Mouse (Mus musculus) ES-Bruce4 (cell line): ENCODE results near the gene Plvap. TPM values are rescaled to one million over a fixed set of nuclear protein-coding genes. Genes with fewer than 3 reads are reported as not detected.

Experiments used
- H3K27ac ChIP-seq: 2 replicates; pipeline ENCODE4 v1.5.1; 2012; ENCODE audit warnings: low read length, inconsistent platforms; ENCODE audit not compliant: insufficient read depth
- H3K27me3 ChIP-seq: 2 replicates; pipeline ENCODE4 v1.6.1; 2012; ENCODE audit warnings: mild to moderate bottlenecking, low read length, inconsistent platforms; ENCODE audit not compliant: control insufficient read depth, poor library complexity, insufficient read depth, severe bottlenecking
- H3K36me3 ChIP-seq: 2 replicates; pipeline ENCODE4 v1.6.1; 2012; ENCODE audit warnings: inconsistent platforms, mild to moderate bottlenecking, low read length, moderate library complexity; ENCODE audit not compliant: control insufficient read depth, poor library complexity, insufficient read depth, severe bottlenecking
- H3K4me1 ChIP-seq: one replicate; pipeline ENCODE4 v1.8.1; 2011; ENCODE audit warnings: low read length; ENCODE audit not compliant: control insufficient read depth, insufficient read depth
- H3K4me3 ChIP-seq: 2 replicates; pipeline ENCODE4 v1.5.1; 2011; ENCODE audit warnings: low read depth, mild to moderate bottlenecking, low read length
- H3K9ac ChIP-seq: 2 replicates; pipeline ENCODE4 v1.6.1; 2012; ENCODE audit warnings: low read depth, mild to moderate bottlenecking, inconsistent platforms; ENCODE audit not compliant: poor library complexity, severe bottlenecking
- H3K9me3 ChIP-seq: replicated peaks from 2 replicates; pipeline ENCODE4 v1.6.1; 2012; ENCODE audit warnings: mild to moderate bottlenecking, low read length, inconsistent platforms; ENCODE audit not compliant: control insufficient read depth, poor library complexity, insufficient read depth, severe bottlenecking
- CTCF ChIP-seq: IDR thresholded peaks from one replicate; pipeline ENCODE4 v1.8.1; 2011; ENCODE audit warnings: low read depth, low read length
- EP300 ChIP-seq: IDR thresholded peaks from 2 replicates; pipeline ENCODE4 v1.6.1; 2011; ENCODE audit warnings: low read depth, low read length; ENCODE audit not compliant: insufficient read depth
- POLR2A ChIP-seq: IDR thresholded peaks from one replicate; pipeline ENCODE4 v1.8.1; 2011; ENCODE audit warnings: low read length; ENCODE audit not compliant: insufficient read depth
- polyA plus RNA-seq: library from polyadenylated mRNA; stranded (reverse); fragments of >200 nt; gene quantifications from 2 replicates; pipeline ENCODE4 v1.2.4, GENCODE M21; 2011; ENCODE audit warnings: low read depth; ENCODE audit not compliant: missing spikeins, insufficient read depth, insufficient read length

Gene Plvap
- polyA plus RNA-seq, 1 experiment: 4.4 TPM

DNA sequence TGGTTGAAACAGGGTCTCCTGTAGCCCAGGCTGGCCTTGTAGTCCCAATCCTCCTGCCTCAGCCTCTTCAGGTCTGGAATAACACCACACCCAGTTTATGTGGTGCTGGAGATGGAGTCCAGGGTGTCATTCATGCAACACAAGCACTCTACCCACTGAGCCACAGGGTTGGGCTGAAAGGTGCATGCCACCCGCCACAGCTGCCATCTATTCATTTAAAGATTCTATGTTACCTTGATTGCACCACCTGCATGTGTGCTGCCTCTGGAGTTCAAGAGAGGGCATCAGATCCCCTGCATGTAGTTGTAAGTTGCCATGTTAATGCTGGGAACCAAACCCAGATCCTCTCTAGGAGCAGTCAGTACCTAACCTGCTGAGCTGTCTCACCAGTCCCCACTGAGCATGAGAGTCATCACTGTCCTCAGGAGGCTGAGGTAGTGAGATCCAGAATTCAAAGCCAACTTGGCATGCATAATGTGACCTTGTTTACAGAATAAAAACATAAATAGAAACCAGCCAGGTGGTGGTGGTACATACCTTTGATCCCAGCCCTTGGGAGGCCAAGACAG lies 14.4 kb downstream of the Plvap start:
- H3K4me3 ChIP-seq: no peak overlapping the region
- TF ChIP-seq POLR2A: no peak
- H3K36me3 ChIP-seq: peaks cover 18% of the 10 kb centered on the region
- no peak overlapping the region for H3K9ac ChIP-seq
- peak overlapping the region; percentile 34; the same call in 1 of the 2 replicates for H3K27ac ChIP-seq
- H3K4me1 ChIP-seq: peaks cover 8% of the 10 kb centered on the region
- H3K27me3 ChIP-seq: no peaks in the 10 kb centered on the region
- no peaks in the 10 kb centered on the region for H3K9me3 ChIP-seq

GRCm38 (mm10) chr8:71496481-71496880 lies 15.1 kb downstream of the Plvap start:
- Histone ChIP-seq H3K9ac (peak overlapping the region; percentile 15; the same call in 1 of the 2 replicates), H3K4me1 (peaks cover 8% of the 10 kb centered on the region), H3K4me3 (no peak overlapping the region), H3K27ac (0 out of 2 replicates have a peak overlapping the region, but pooled peaks have one; percentile 17), H3K36me3 (peaks cover 22% of the 10 kb centered on the region), H3K9me3 (no peaks in the 10 kb centered on the region), H3K27me3 (no peaks in the 10 kb centered on the region)
- TF ChIP-seq POLR2A (no peak), EP300 (no peak), CTCF (peak; percentile 13)

DNA sequence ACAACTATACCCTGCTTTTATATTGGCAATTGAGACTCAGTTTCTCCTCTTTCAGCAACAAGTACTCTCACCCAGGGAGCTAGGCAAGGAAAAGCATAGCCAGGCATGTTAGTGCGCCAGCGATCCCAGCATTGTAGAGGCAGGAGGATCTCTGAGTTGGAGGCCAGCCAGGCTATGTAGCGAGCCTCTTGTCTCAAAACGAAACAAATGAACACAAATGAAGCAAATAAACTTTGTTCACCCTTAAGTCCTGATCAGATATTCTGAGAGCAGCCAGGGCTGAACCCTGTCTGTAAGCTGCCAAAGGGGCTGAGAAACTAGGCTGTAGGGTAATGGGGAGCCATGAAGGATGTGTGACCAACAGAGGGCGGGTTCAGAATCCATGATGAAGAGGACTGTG lies 15.7 kb downstream of the Plvap start:
- no peaks in the 10 kb centered on the region for H3K9me3 ChIP-seq
- no peak overlapping the region for H3K9ac ChIP-seq
- TF ChIP-seq EP300 (no peak), CTCF (no peak), POLR2A (no peak)
- no peak overlapping the region for H3K4me3 ChIP-seq
- peak overlapping the region; percentile 22 for H3K27ac ChIP-seq
- H3K4me1 ChIP-seq: peaks cover 10% of the 10 kb centered on the region
- peaks cover 25% of the 10 kb centered on the region for H3K36me3 ChIP-seq
- H3K27me3 ChIP-seq: no peaks in the 10 kb centered on the region

GRCm38 (mm10) chr8:71495039-71495438 lies 16.5 kb downstream of the Plvap start:
- TF ChIP-seq POLR2A (no peak), EP300 (peak; percentile 17; the same call in 1 of the 2 replicates), CTCF (peak; percentile 76)
- peaks cover 10% of the 10 kb centered on the region for H3K4me1 ChIP-seq
- no peak overlapping the region for H3K4me3 ChIP-seq
- H3K27ac ChIP-seq: no peak overlapping the region
- peaks cover 31% of the 10 kb centered on the region for H3K36me3 ChIP-seq
- no peaks in the 10 kb centered on the region for H3K9me3 ChIP-seq
- peak overlapping the region; percentile 19; the same call in 1 of the 2 replicates for H3K9ac ChIP-seq
- H3K27me3 ChIP-seq: no peaks in the 10 kb centered on the region

GRCm38 (mm10) chr8:71488454-71488853 lies 23.1 kb downstream of the Plvap start:
- peak overlapping the region; percentile 88 for H3K4me3 ChIP-seq
- peak overlapping the region; percentile 91 for H3K9ac ChIP-seq
- no peak for TF ChIP-seq POLR2A
- no peak for TF ChIP-seq EP300
- TF ChIP-seq CTCF: no peak
- H3K27ac ChIP-seq: peak overlapping the region; percentile 85
- H3K9me3 ChIP-seq: no peaks in the 10 kb centered on the region
- peaks cover 2% of the 10 kb centered on the region for H3K4me1 ChIP-seq
- H3K36me3 ChIP-seq: peaks cover 22% of the 10 kb centered on the region
- H3K27me3 ChIP-seq: no peaks in the 10 kb centered on the region

DNA sequence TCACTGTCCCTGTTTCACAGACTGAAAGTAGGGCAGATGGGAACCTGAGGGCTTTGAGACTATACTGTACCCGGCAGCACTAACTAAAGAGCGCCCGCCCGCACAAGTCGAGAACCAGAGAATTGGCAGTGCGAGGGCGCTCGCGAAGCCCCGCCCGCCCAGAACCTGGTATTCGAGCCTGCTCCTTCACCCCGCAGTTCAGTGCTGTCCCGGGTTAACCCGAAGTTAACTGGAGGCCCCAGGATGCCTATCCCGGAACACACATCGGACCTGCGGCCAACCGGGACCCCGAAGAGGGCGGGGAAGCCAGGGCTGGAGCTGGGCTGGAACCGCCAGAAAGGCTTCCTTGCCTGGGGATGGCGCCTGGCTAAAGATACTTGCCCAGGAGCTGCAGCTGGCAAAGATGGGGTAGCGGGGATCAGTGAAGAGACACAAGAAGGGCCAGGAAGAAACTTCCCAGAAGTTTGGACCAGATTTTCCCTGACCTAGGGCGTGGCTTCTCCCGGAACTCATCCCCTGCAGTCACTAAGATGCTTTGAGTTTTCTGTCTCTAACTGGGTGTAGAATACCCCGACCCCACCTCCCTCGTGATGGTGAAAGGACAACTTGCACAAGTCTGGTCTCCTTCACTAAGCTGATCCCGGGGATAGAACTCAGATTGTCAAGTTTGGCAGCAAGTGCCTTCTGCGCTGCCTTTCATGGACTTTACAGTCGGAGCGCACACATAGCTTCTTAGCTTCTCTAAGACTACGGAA lies 23.7 kb downstream of the Plvap start, which contains the start of gene Gtpbp3:
TSS of gene Gtpbp3 (plus strand) at position 413 of the 755 bp plus-strand sequence.
- TF ChIP-seq CTCF: no peak
- no peak for TF ChIP-seq POLR2A
- TF ChIP-seq EP300: no peak
- Histone ChIP-seq H3K27me3 (no peaks in the 10 kb centered on the region), H3K36me3 (peaks cover 21% of the 10 kb centered on the region), H3K4me3 (peak within 1 kb of the TSS; percentile 88), H3K27ac (peak within 1 kb of the TSS; percentile 85), H3K4me1 (peaks cover 2% of the 10 kb centered on the region), H3K9ac (peak within 1 kb of the TSS; percentile 91), H3K9me3 (no peaks in the 10 kb centered on the region)
